In the genomic region with DNA sequence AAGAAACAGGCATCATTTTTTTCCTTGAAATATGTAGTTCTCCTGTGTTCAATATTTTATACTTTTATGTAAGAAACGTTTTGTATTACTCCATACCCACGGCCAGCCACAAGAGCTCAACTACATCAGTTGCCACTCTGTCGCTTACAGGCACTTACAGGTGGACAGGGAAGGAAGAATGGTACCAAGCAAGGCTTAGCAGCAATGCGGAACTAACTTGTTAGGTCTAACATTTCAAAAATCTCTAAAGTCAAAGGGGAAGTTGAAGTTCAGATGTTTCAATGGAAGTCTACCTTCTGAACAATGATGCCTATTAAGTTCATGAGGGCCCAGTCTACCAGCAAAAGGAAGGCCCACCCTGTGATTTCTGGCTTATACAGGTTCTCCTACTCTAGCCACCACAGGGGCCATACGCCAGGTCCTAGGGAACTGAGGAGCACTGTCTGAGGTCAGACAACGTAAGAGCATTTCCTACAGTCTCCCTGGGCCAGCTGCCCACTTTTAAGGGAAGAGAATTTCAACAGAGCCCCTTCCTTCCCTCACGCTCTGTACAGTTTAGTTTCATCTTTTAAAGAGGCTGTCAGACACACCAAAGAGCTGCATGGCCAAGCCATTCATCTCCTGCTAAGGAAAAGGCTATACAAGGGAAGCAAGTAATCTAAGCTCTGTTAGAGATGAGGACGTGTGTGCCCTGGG, we compare ENCODE assay signal across 20 mouse cellular contexts.
A peak's percentile ranks its signal among the peaks of the same experiment; 100 is the strongest.
DNase-seq lines count a peak whose midpoint lies in the region; ATAC-seq and TF ChIP-seq lines count a peak whose summit lies in the region.
"Had no signal": no experiment of that assay in that cellular context is flagged by ENCODE, and none has a peak within 500 bp of the region (broad histone marks: within the 10 kb centered on the region; RNA-seq: fewer than 3 reads in every experiment).

No protein-coding gene starts in this region.

- WGBS in liver, postnatal 0 days (ENCODE audit: insufficient replicate concordance): 62% methylated on average over 8 of the region's 8 CpGs
- 68% methylated on average over 8 of the region's 8 CpGs for WGBS in liver, embryonic 12.5 days (ENCODE audit: insufficient replicate concordance)

- no peaks in the 10 kb centered on the region for H3K4me1 ChIP-seq in liver, postnatal 0 days (ENCODE audit: insufficient read depth)
- H3K4me1 ChIP-seq in liver, embryonic 12.5 days: no peaks in the 10 kb centered on the region
- H3K4me1 ChIP-seq: embryonic facial prominence, embryonic 13.5 days had no signal

- ATAC-seq in liver, postnatal 0 days: no peak
- ATAC-seq in liver, embryonic 12.5 days: no peak
- peak; percentile 70 for ATAC-seq in megakaryocyte progenitor cell, adult 5-6 weeks (replicated peaks; ENCODE audit: poor library complexity)
- ATAC-seq: forebrain, embryonic 16.5 days; hindbrain, embryonic 16.5 days; inflammation-experienced regulatory T-cells, adult 6 months had no signal

- no peaks in the 10 kb centered on the region for H3K36me3 ChIP-seq in liver, postnatal 0 days (replicated peaks; ENCODE audit: insufficient read depth, low read length)
- no peaks in the 10 kb centered on the region for H3K36me3 ChIP-seq in liver, embryonic 12.5 days
- H3K36me3 ChIP-seq: embryonic facial prominence, embryonic 13.5 days; forebrain, embryonic 12.5 days; heart, embryonic 15.5 days; hindbrain, embryonic 12.5 days had no signal

- H3K9ac ChIP-seq in liver, postnatal 0 days (replicated peaks): no peak overlapping the region
- no peak overlapping the region for H3K9ac ChIP-seq in liver, embryonic 12.5 days
- H3K9ac ChIP-seq: embryonic facial prominence, embryonic 13.5 days; forebrain, embryonic 12.5 days; heart, embryonic 15.5 days; hindbrain, embryonic 12.5 days had no signal

- DNase-seq in heart, adult 11 months: peak; percentile 79
- no peak for DNase-seq in heart, adult 18-20 months
- DNase-seq in liver, postnatal 0 days: no peak
- DNase-seq in kidney, adult 11 months: no peak
- DNase-seq in kidney, adult 18-20 months: no peak
- DNase-seq: adrenal gland, postnatal 10 days; cerebellum, adult 11-12 months; cerebellum, adult 9-10 months; cerebellum, postnatal 25 days; gastrocnemius, postnatal 10 days; heart, postnatal 36 days had no signal

- no peak overlapping the region for H3K4me2 ChIP-seq in liver, postnatal 0 days (ENCODE audit: low read depth, low read length)
- no peak overlapping the region for H3K4me2 ChIP-seq in liver, embryonic 12.5 days
- H3K4me2 ChIP-seq: embryonic facial prominence, embryonic 13.5 days; forebrain, embryonic 12.5 days; heart, embryonic 15.5 days; hindbrain, embryonic 12.5 days had no signal

- no peak for TF ChIP-seq CTCF in liver, postnatal 0 days (IDR thresholded peaks at IDR 0.05; ENCODE audit: low read depth)

- TF ChIP-seq EP300 in liver, postnatal 0 days (IDR thresholded peaks at IDR 0.05; ENCODE audit: low read depth): no peak

- no peak overlapping the region for H3K4me3 ChIP-seq in liver, postnatal 0 days (ENCODE audit: low read depth, low read length)
- H3K4me3 ChIP-seq in liver, embryonic 12.5 days: no peak overlapping the region
- H3K4me3 ChIP-seq: embryonic facial prominence, embryonic 13.5 days; forebrain, embryonic 12.5 days; heart, embryonic 15.5 days; hindbrain, embryonic 12.5 days had no signal

- H3K27me3 ChIP-seq in liver, postnatal 0 days (ENCODE audit: insufficient read depth, low read length): no peaks in the 10 kb centered on the region
- no peaks in the 10 kb centered on the region for H3K27me3 ChIP-seq in liver, embryonic 12.5 days (replicated peaks)
- H3K27me3 ChIP-seq: embryonic facial prominence, embryonic 13.5 days; forebrain, embryonic 12.5 days; heart, embryonic 15.5 days had no signal

- H3K27ac ChIP-seq in liver, postnatal 0 days (ENCODE audit: low read depth): peak overlapping the region; percentile 44; the same call in 1 of the 2 replicates
- H3K27ac ChIP-seq in liver, embryonic 12.5 days: no peak overlapping the region
- H3K27ac ChIP-seq: embryonic facial prominence, embryonic 13.5 days; forebrain, embryonic 12.5 days; heart, embryonic 15.5 days; hindbrain, embryonic 12.5 days had no signal

- no peaks in the 10 kb centered on the region for H3K9me3 ChIP-seq in liver, postnatal 0 days (ENCODE audit: low read length)
- H3K9me3 ChIP-seq in liver, embryonic 12.5 days (replicated peaks): no peaks in the 10 kb centered on the region
- H3K9me3 ChIP-seq: embryonic facial prominence, embryonic 13.5 days had no signal
